Mouse (Mus musculus): ENCODE data around the gene Plekhh3. TPM values are rescaled to one million over a fixed set of nuclear protein-coding genes. Genes with fewer than 3 reads are reported as not detected.

Plekhh3 gene
- polyA plus RNA-seq, 1 experiment from 2014 or later, result 3.5 TPM

Small RNA genes lying within 50 kb of the gene (microRNA-seq; reads per million reads assigned to microRNA genes)
- not detected for gene Gm27626

Other genes starting within 250 kb of the Plekhh3 start
- 15.0 and 15.6 TPM in 2 replicates for gene Stat3, start 231.8 kb downstream of the Plekhh3 start, polyA plus RNA-seq (2016; fragmentation: Nextera tagmentation; extraction: Ambion mirVana)
- gene Cavin1, start 200.5 kb downstream of the Plekhh3 start, polyA plus RNA-seq (2016; fragmentation: Nextera tagmentation; extraction: Ambion mirVana), result 16.1 and 16.6 TPM in 2 replicates
- 34.5 and 36.9 TPM in 2 replicates for gene Atp6v0a1, start 161.9 kb downstream of the Plekhh3 start, polyA plus RNA-seq (2016; fragmentation: Nextera tagmentation; extraction: Ambion mirVana)
- gene Naglu, start 101.3 kb downstream of the Plekhh3 start, polyA plus RNA-seq (2016; fragmentation: Nextera tagmentation; extraction: Ambion mirVana), result 8.2 and 9.3 TPM in 2 replicates
- gene Hsd17b1, start 92.9 kb downstream of the Plekhh3 start, polyA plus RNA-seq (2016; fragmentation: Nextera tagmentation; extraction: Ambion mirVana), result 0.10 and 0.11 TPM in 2 replicates
- 51.4 and 53.3 TPM in 2 replicates for gene Coasy, start 88.8 kb downstream of the Plekhh3 start, polyA plus RNA-seq (2016; fragmentation: Nextera tagmentation; extraction: Ambion mirVana)
- 37.3 and 41.1 TPM in 2 replicates for gene Mlx, start 84.1 kb downstream of the Plekhh3 start, polyA plus RNA-seq (2016; fragmentation: Nextera tagmentation; extraction: Ambion mirVana)
- 78.1 and 96.4 TPM in 2 replicates for gene Psmc3ip, start 75.9 kb downstream of the Plekhh3 start, polyA plus RNA-seq (2016; fragmentation: Nextera tagmentation; extraction: Ambion mirVana)
- gene Retreg3, start 51.5 kb downstream of the Plekhh3 start, polyA plus RNA-seq (2016; fragmentation: Nextera tagmentation; extraction: Ambion mirVana), result 14.6 and 15.5 TPM in 2 replicates
- 143 and 145 TPM in 2 replicates for gene Tubg1, start 51.4 kb downstream of the Plekhh3 start, polyA plus RNA-seq (2016; fragmentation: Nextera tagmentation; extraction: Ambion mirVana)
- gene Tubg2, start 15.4 kb downstream of the Plekhh3 start, polyA plus RNA-seq (2016; fragmentation: Nextera tagmentation; extraction: Ambion mirVana), result 2.3 and 2.7 TPM in 2 replicates
- gene Cntnap1, start 828 bp downstream of the Plekhh3 start, polyA plus RNA-seq (2016; fragmentation: Nextera tagmentation; extraction: Ambion mirVana), result 0.12 and 0.16 TPM in 2 replicates
- not detected in 2 replicates for gene Ccr10, start 4.1 kb upstream of the Plekhh3 start, polyA plus RNA-seq (2016; fragmentation: Nextera tagmentation; extraction: Ambion mirVana)
- 9.9 and 10.2 TPM in 2 replicates for gene Ezh1, start 55.1 kb upstream of the Plekhh3 start, polyA plus RNA-seq (2016; fragmentation: Nextera tagmentation; extraction: Ambion mirVana)
- gene Ramp2, start 74.7 kb upstream of the Plekhh3 start, polyA plus RNA-seq (2016; fragmentation: Nextera tagmentation; extraction: Ambion mirVana), result 54.8 and 57.3 TPM in 2 replicates
- gene Vps25, start 82.4 kb upstream of the Plekhh3 start, polyA plus RNA-seq (2016; fragmentation: Nextera tagmentation; extraction: Ambion mirVana), result 128 and 129 TPM in 2 replicates
- 5.4 and 6.4 TPM in 2 replicates for gene Wnk4, start 89.2 kb upstream of the Plekhh3 start, polyA plus RNA-seq (2016; fragmentation: Nextera tagmentation; extraction: Ambion mirVana)
- gene Cntd1, start 107.7 kb upstream of the Plekhh3 start, polyA plus RNA-seq (2016; fragmentation: Nextera tagmentation; extraction: Ambion mirVana), result 0.77 and 1.0 TPM in 2 replicates
- 186 and 194 TPM in 2 replicates for gene Coa3, start 107.8 kb upstream of the Plekhh3 start, polyA plus RNA-seq (2016; fragmentation: Nextera tagmentation; extraction: Ambion mirVana)
- 144 and 154 TPM in 2 replicates for gene Becn1, start 130.9 kb upstream of the Plekhh3 start, polyA plus RNA-seq (2016; fragmentation: Nextera tagmentation; extraction: Ambion mirVana)
- gene Psme3, start 144.9 kb upstream of the Plekhh3 start, polyA plus RNA-seq (2016; fragmentation: Nextera tagmentation; extraction: Ambion mirVana), result 207 and 217 TPM in 2 replicates
- gene Aoc2, start 153.7 kb upstream of the Plekhh3 start, polyA plus RNA-seq (2016; fragmentation: Nextera tagmentation; extraction: Ambion mirVana), result 2.1 and 2.5 TPM in 2 replicates
- gene Aoc3, start 159.3 kb upstream of the Plekhh3 start, polyA plus RNA-seq (2016; fragmentation: Nextera tagmentation; extraction: Ambion mirVana), result not detected in 2 replicates
- gene G6pc, start 196.2 kb upstream of the Plekhh3 start, polyA plus RNA-seq (2016; fragmentation: Nextera tagmentation; extraction: Ambion mirVana), result not detected in 2 replicates
- gene Aarsd1, start 246.3 kb upstream of the Plekhh3 start, polyA plus RNA-seq (2016; fragmentation: Nextera tagmentation; extraction: Ambion mirVana), result 109 and 115 TPM in 2 replicates